Mouse (Mus musculus) G1E-ER4 (cell line): ENCODE data around the gene Lhx5. TPM values are rescaled to one million over a fixed set of nuclear protein-coding genes. Genes with fewer than 3 reads are reported as not detected.

ENCODE experiments used
- GATA1 ChIP-seq: IDR thresholded peaks from one replicate; pipeline ENCODE4 v1.8.0; 2012; ENCODE audit warnings: low read length, inconsistent platforms
- polyA plus RNA-seq: library from polyadenylated mRNA; stranded (reverse); fragments of >175 nt; gene quantifications from 2 replicates; pipeline ENCODE4 v1.2.3, GENCODE M21; 2012

Lhx5 gene
- polyA plus RNA-seq, 1 experiment = not detected

- no peak for TF ChIP-seq GATA1
Observed at GRCm38 (mm10) chr5:120426572-120426971, 4.9 kb upstream of the Lhx5 start.

- no peak for TF ChIP-seq GATA1
Observed at GRCm38 (mm10) chr5:120427451-120427938, 4.0 kb upstream of the Lhx5 start.

- no peak for TF ChIP-seq GATA1
Observed at GRCm38 (mm10) chr5:120428189-120428838, 3.2 kb upstream of the Lhx5 start.

GRCm38 (mm10) chr5:120428990-120429389 is 2.5 kb upstream of the Lhx5 start:
- TF ChIP-seq GATA1 = no peak

GRCm38 (mm10) chr5:120429692-120430091 is 1.8 kb upstream of the Lhx5 start:
- TF ChIP-seq GATA1 = no peak

- no peak for TF ChIP-seq GATA1
Observed at GRCm38 (mm10) chr5:120431001-120431583, 407 bp upstream of the Lhx5 start.

GRCm38 (mm10) chr5:120432486-120433015 is 1.1 kb downstream of the Lhx5 start:
- no peak for TF ChIP-seq GATA1

GRCm38 (mm10) chr5:120433135-120433760 is 1.7 kb downstream of the Lhx5 start:
- no peak for TF ChIP-seq GATA1

- TF ChIP-seq GATA1 = no peak
Observed at GRCm38 (mm10) chr5:120434231-120434735, 2.8 kb downstream of the Lhx5 start.

- no peak for TF ChIP-seq GATA1
Observed at GRCm38 (mm10) chr5:120435006-120435681, 3.6 kb downstream of the Lhx5 start.

- TF ChIP-seq GATA1 = no peak
Observed at GRCm38 (mm10) chr5:120435731-120436501, 4.4 kb downstream of the Lhx5 start.

GRCm38 (mm10) chr5:120436885-120437495 is 5.5 kb downstream of the Lhx5 start:
- no peak for TF ChIP-seq GATA1

GRCm38 (mm10) chr5:120437539-120437938 is 6.0 kb downstream of the Lhx5 start:
- no peak for TF ChIP-seq GATA1

- no peak for TF ChIP-seq GATA1
Observed at GRCm38 (mm10) chr5:120437986-120438385, 6.5 kb downstream of the Lhx5 start.

- TF ChIP-seq GATA1 = no peak
Observed at GRCm38 (mm10) chr5:120438469-120438868, 7.0 kb downstream of the Lhx5 start.
